7 mouse cellular contexts compared by ENCODE assay signal in genomic region chr2:162930516-162931122, GRCm38 (mm10). TPM values are rescaled to one million over a fixed set of nuclear protein-coding genes. Genes with fewer than 3 reads are reported as not detected.
DNase-seq lines count a peak whose midpoint lies in the region; ATAC-seq and TF ChIP-seq lines count a peak whose summit lies in the region.

No protein-coding gene starts in this region.

- no peaks in the 10 kb centered on the region for H3K9me3 ChIP-seq in embryonic facial prominence, embryonic 13.5 days
- H3K9me3 ChIP-seq in intestine, postnatal 0 days (ENCODE audit: control insufficient read depth): no peaks in the 10 kb centered on the region

- ATAC-seq in embryonic facial prominence, embryonic 13.5 days (ENCODE audit: insufficient number of reproducible peaks, insufficient read depth, low FRiP score, low TSS enrichment, low read depth): peak; percentile 59; the same call in 1 of the 2 replicates
- ATAC-seq in intestine, postnatal 0 days: no peak

- peak overlapping the region; percentile 84 for H3K4me2 ChIP-seq in embryonic facial prominence, embryonic 13.5 days
- H3K4me2 ChIP-seq in intestine, postnatal 0 days (replicated peaks; ENCODE audit: low read depth): peak overlapping the region; percentile 92

- H3K4me3 ChIP-seq in testis, adult 2 months (ENCODE audit: control insufficient read depth, low read depth, low read length): peak overlapping the region; percentile 93
- H3K4me3 ChIP-seq in embryonic facial prominence, embryonic 13.5 days: peak overlapping the region; percentile 89
- peak overlapping the region; percentile 98 for H3K4me3 ChIP-seq in intestine, postnatal 0 days (ENCODE audit: low read depth, low read length)

- under 1% methylated on average over 18 of the region's 18 CpGs for WGBS in embryonic facial prominence, embryonic 13.5 days
- WGBS in intestine, postnatal 0 days: under 1% methylated on average over 18 of the region's 18 CpGs

- peaks cover 6% of the 10 kb centered on the region for H3K36me3 ChIP-seq in testis, adult 2 months (ENCODE audit: control insufficient read depth, insufficient read depth, low read length)
- peaks cover 29% of the 10 kb centered on the region for H3K36me3 ChIP-seq in embryonic facial prominence, embryonic 13.5 days
- peaks cover 25% of the 10 kb centered on the region for H3K36me3 ChIP-seq in intestine, postnatal 0 days (ENCODE audit: control insufficient read depth, insufficient read depth)

- peak overlapping the region; percentile 93 for H3K27ac ChIP-seq in testis, adult 2 months (ENCODE audit: control insufficient read depth, insufficient read depth, low read depth, low read length)
- H3K27ac ChIP-seq in embryonic facial prominence, embryonic 13.5 days: peak overlapping the region; percentile 98
- peak overlapping the region; percentile 99 for H3K27ac ChIP-seq in intestine, postnatal 0 days (ENCODE audit: low read depth, low read length)

- DNase-seq in testis, postnatal 14 days (ENCODE audit: low spot score): no peak
- peak; percentile 31 to 34 for DNase-seq in natural killer cell, adult 2 months (ENCODE audit: low spot score in 2 of 2)
- no peak for DNase-seq in gastrocnemius, postnatal 4 days (ENCODE audit: low spot score in 2 of 2)
- no peak for DNase-seq in kidney, postnatal 4 days

- no peaks in the 10 kb centered on the region; the same call in 1 of the 2 replicates for H3K4me1 ChIP-seq in testis, adult 2 months (ENCODE audit: control insufficient read depth, insufficient read depth, low read length)
- H3K4me1 ChIP-seq in embryonic facial prominence, embryonic 13.5 days: peaks cover 9% of the 10 kb centered on the region
- peaks cover 4% of the 10 kb centered on the region; the same call in 1 of the 2 replicates for H3K4me1 ChIP-seq in intestine, postnatal 0 days (replicated peaks; ENCODE audit: control insufficient read depth, insufficient read depth, low read length)

- TF ChIP-seq POLR2A in testis, adult 2 months (IDR thresholded peaks at IDR 0.05; ENCODE audit: control insufficient read depth, low read depth, low read length): no peak; the same call in 1 of the 2 replicates

- no peaks in the 10 kb centered on the region for H3K27me3 ChIP-seq in testis, adult 2 months (ENCODE audit: control insufficient read depth, insufficient read depth, low read length)
- H3K27me3 ChIP-seq in embryonic facial prominence, embryonic 13.5 days: peaks cover 8% of the 10 kb centered on the region
- no peaks in the 10 kb centered on the region for H3K27me3 ChIP-seq in intestine, postnatal 0 days (replicated peaks; ENCODE audit: control insufficient read depth, insufficient read depth, low read length)

- peak overlapping the region; percentile 100 for H3K9ac ChIP-seq in embryonic facial prominence, embryonic 13.5 days
- peak overlapping the region; percentile 100 for H3K9ac ChIP-seq in intestine, postnatal 0 days (ENCODE audit: low read depth, low read length)

- no peak for TF ChIP-seq CTCF in testis, adult 2 months (IDR thresholded peaks at IDR 0.05; ENCODE audit: control insufficient read depth, insufficient read depth, insufficient replicate concordance, low read depth, low read length)
- no peak for TF ChIP-seq CTCF in intestine, postnatal 0 days (IDR thresholded peaks at IDR 0.05; ENCODE audit: low read depth)

RNA-seq across cellular contexts. Expression of gene Srsf6, which starts 0.7 kb away (rescaled TPM):
- polyA plus RNA-seq in testis, adult 2 months (2012; rRNA removed): 65.4 and 73.5 TPM in 2 replicates
- polyA plus RNA-seq in embryonic facial prominence, embryonic 13.5 days (2015; fragmentation: Nextera tagmentation; extraction: Ambion mirVana): 237 and 254 TPM in 2 replicates
- polyA plus RNA-seq in intestine, postnatal 0 days (2015; fragmentation: Nextera tagmentation; extraction: Ambion mirVana): 57.7 and 65.8 TPM in 2 replicates
- 100 to 1,000 TPM; 125 to 132 TPM for total RNA-seq in gastrocnemius, postnatal 4 days (2021)

RNA-seq across cellular contexts. Expression of gene L3mbtl1, which starts 12.7 kb away (rescaled TPM):
- polyA plus RNA-seq in testis, adult 2 months (2012; rRNA removed): 3.1 and 4.1 TPM in 2 replicates
- 0.13 TPM in 1 of 2 replicates, not detected in the other for polyA plus RNA-seq in embryonic facial prominence, embryonic 13.5 days (2015; fragmentation: Nextera tagmentation; extraction: Ambion mirVana)
- polyA plus RNA-seq in intestine, postnatal 0 days (2015; fragmentation: Nextera tagmentation; extraction: Ambion mirVana): 0.04 and 0.25 TPM in 2 replicates
- total RNA-seq in gastrocnemius, postnatal 4 days (2021): under 1 TPM; 0.17 to 0.70 TPM

RNA-seq across cellular contexts. Expression of gene Sgk2, which starts 56.5 kb away (rescaled TPM):
- polyA plus RNA-seq in testis, adult 2 months (2012; rRNA removed): 0.26 and 0.58 TPM in 2 replicates
- polyA plus RNA-seq in embryonic facial prominence, embryonic 13.5 days (2015; fragmentation: Nextera tagmentation; extraction: Ambion mirVana): 0.10 TPM in 1 of 2 replicates, not detected in the other
- polyA plus RNA-seq in intestine, postnatal 0 days (2015; fragmentation: Nextera tagmentation; extraction: Ambion mirVana): 5.2 and 5.4 TPM in 2 replicates
- not detected for total RNA-seq in gastrocnemius, postnatal 4 days (2021)

Comparison
In these comparisons a context has a peak if more than half of its experiments do, and no peak if none do; other contexts are left out.
1. DNase-seq: peak in natural killer cell, adult 2 months (2 of 2); none in testis, postnatal 14 days (single experiment), gastrocnemius, postnatal 4 days (0 of 2) and kidney, postnatal 4 days (0 of 2).
2. Peak in every context shown above with its lines, with median percentiles within 50 percentile points of each other: H3K27ac ChIP-seq and H3K4me3 ChIP-seq.